Mouse (Mus musculus): ENCODE measurements around the gene Hikeshi. TPM values are rescaled to one million over a fixed set of nuclear protein-coding genes. Genes with fewer than 3 reads are reported as not detected.

The Hikeshi gene
- polyA plus RNA-seq, 1 experiment from 2014 or later, result 133 TPM

DNA sequence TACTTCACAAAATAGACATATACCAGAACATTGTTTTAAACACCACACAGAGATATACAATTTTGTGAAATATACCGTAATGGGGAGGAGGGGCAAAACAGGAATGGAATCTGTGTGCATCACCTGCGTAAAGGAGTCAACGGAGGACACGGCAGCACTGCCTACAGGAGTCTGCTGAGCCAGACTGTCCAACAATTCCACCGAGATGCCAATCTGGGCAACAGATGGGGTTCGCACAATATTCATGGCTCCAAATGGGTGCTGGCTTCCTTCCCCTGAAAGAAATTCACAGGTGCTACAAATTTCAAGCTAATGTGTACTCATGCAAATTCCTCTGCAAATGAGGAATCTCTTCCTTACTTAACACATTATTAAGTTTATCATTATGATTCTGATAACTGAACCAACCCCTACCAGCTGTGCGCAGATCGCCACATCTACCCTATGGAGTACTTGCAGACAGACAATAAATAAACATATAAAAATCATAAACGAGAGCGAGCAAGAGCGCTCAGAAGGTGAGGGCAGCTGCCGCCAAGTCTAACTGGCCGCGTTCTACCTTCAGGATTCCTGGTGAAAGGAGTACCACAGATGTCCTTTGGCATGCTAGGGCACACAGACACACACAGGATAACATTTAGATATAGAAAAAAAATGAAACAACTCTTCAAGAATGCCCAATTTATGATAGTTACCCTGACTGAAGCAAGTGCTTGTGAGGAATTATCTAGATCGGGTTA lies 17.4 kb downstream of the Hikeshi start:
- H3K36me3 ChIP-seq (ENCODE audit: control insufficient read depth, insufficient read depth, low read length), result no peaks in the 10 kb centered on the region
- H3K27ac ChIP-seq (ENCODE audit: low read depth, low read length), result no peak overlapping the region
- 96% methylated on average over 15 of the region's 15 CpGs for WGBS
- H3K9me3 ChIP-seq (ENCODE audit: control insufficient read depth, low read length), result no peaks in the 10 kb centered on the region
- H3K27me3 ChIP-seq (ENCODE audit: control insufficient read depth, insufficient read depth, low read length), result no peaks in the 10 kb centered on the region
- no peak overlapping the region for H3K4me3 ChIP-seq (ENCODE audit: low read depth, low read length)
- DNase-seq (ENCODE audit: low spot score) (no peak), ATAC-seq (ENCODE audit: insufficient read depth, low FRiP score, low TSS enrichment) (no peak)
- no peaks in the 10 kb centered on the region for H3K4me1 ChIP-seq (ENCODE audit: control insufficient read depth, insufficient read depth, low read length)
- H3K9ac ChIP-seq (ENCODE audit: low read length), result no peak overlapping the region
- H3K4me2 ChIP-seq (ENCODE audit: low read depth), result no peak overlapping the region

DNA sequence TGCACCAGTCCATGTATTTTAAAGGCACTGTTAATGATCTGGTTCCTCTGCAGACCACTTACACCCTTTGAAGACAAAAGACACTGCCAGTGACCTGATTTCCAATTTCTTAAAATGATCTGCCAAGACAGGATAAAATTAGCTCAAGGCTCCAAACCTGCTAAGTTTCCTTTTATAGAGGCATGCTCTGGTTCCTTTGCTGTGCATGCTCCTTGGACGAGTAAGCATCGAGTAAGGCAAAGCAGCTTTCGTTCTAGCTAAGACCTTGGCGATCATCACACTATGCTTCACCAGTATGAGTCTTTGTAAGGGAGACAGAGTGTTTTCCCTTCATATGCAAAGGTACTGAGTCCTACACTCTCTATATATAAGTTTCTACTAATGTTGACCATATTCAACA lies 23.2 kb downstream of the Hikeshi start:
- no peak overlapping the region for H3K9ac ChIP-seq (ENCODE audit: low read length)
- no peak overlapping the region for H3K27ac ChIP-seq (ENCODE audit: low read depth, low read length)
- 88% methylated on average over 4 of the region's 4 CpGs for WGBS
- no peak for ATAC-seq (ENCODE audit: insufficient read depth, low FRiP score, low TSS enrichment)
- H3K27me3 ChIP-seq (ENCODE audit: control insufficient read depth, insufficient read depth, low read length), result no peaks in the 10 kb centered on the region
- H3K36me3 ChIP-seq (ENCODE audit: control insufficient read depth, insufficient read depth, low read length), result no peaks in the 10 kb centered on the region
- DNase-seq (ENCODE audit: low spot score), result no peak
- no peak overlapping the region for H3K4me3 ChIP-seq (ENCODE audit: low read depth, low read length)
- no peaks in the 10 kb centered on the region for H3K9me3 ChIP-seq (ENCODE audit: control insufficient read depth, low read length)
- no peaks in the 10 kb centered on the region for H3K4me1 ChIP-seq (ENCODE audit: control insufficient read depth, insufficient read depth, low read length)
- no peak overlapping the region for H3K4me2 ChIP-seq (ENCODE audit: low read depth)

DNA sequence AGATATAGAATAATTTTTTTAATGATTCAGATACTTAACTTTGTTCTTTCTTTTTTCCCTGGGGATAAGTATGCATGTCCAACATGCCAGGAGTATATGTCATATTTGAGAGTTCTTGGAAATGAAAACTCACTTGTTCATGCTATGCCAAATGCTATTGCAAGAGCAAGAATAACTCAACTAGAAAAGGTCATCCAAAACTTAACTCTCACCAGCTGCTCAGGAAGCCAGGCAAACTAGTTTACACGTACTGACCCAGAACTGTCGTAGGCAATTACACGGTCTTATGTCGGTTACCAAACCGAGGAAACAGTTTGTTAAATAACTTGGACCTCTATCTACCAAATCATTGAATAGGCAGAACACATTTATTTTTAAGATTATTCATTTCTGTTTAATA lies 24.3 kb downstream of the Hikeshi start:
- DNase-seq (ENCODE audit: low spot score) (no peak), ATAC-seq (ENCODE audit: insufficient read depth, low FRiP score, low TSS enrichment) (no peak)
- Histone ChIP-seq H3K4me2 (ENCODE audit: low read depth) (no peak overlapping the region), H3K27ac (ENCODE audit: low read depth, low read length) (no peak overlapping the region), H3K36me3 (ENCODE audit: control insufficient read depth, insufficient read depth, low read length) (no peaks in the 10 kb centered on the region), H3K4me1 (ENCODE audit: control insufficient read depth, insufficient read depth, low read length) (no peaks in the 10 kb centered on the region), H3K27me3 (ENCODE audit: control insufficient read depth, insufficient read depth, low read length) (no peaks in the 10 kb centered on the region), H3K9ac (ENCODE audit: low read length) (no peak overlapping the region), H3K4me3 (ENCODE audit: low read depth, low read length) (no peak overlapping the region), H3K9me3 (ENCODE audit: control insufficient read depth, low read length) (no peaks in the 10 kb centered on the region)
- WGBS, result 96% methylated on average over 5 of the region's 5 CpGs

DNA sequence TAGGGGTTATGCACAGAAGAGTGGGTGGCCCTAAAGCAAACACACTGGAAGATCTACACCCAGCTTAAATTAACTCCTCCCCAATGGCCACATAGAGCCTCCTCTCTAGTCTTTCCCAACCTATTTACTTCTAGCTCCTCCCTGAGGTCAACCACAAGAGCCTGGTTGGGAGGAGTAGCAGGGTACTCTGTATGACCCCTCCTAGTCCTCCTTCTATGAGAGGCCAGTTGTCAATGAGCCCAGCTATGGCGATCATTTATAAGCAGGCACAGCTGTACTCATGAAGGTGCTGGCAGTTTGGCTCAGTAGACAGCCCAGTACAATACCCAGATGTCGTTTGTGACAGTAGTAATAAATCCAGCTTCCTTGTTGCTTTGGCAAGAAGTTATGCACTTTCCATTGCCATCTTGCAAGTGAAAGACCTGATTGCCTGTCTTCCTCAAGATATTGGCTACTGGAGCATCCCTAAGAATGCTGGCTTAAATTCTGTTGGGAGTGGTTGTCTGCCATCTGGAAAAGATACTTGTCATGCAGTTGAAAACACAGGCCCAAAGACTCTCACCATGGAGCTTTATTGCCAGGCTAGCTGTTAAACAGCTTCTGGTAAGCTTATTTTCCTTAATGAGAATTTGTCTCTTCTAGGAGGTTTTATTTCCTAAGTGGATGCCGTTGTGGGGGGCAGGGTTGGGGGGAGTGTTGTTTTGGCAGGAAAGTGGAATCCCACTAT lies 27.4 kb downstream of the Hikeshi start:
- Histone ChIP-seq H3K9me3 (ENCODE audit: control insufficient read depth, low read length) (no peaks in the 10 kb centered on the region), H3K27ac (ENCODE audit: low read depth, low read length) (no peak overlapping the region), H3K4me1 (ENCODE audit: control insufficient read depth, insufficient read depth, low read length) (no peaks in the 10 kb centered on the region), H3K9ac (ENCODE audit: low read length) (no peak overlapping the region), H3K4me3 (ENCODE audit: low read depth, low read length) (no peak overlapping the region), H3K36me3 (ENCODE audit: control insufficient read depth, insufficient read depth, low read length) (no peaks in the 10 kb centered on the region), H3K27me3 (ENCODE audit: control insufficient read depth, insufficient read depth, low read length) (no peaks in the 10 kb centered on the region), H3K4me2 (ENCODE audit: low read depth) (no peak overlapping the region)
- DNase-seq (ENCODE audit: low spot score), result no peak
- no peak for ATAC-seq (ENCODE audit: insufficient read depth, low FRiP score, low TSS enrichment)
- WGBS, result 66% methylated on average over 3 of the region's 3 CpGs

DNA sequence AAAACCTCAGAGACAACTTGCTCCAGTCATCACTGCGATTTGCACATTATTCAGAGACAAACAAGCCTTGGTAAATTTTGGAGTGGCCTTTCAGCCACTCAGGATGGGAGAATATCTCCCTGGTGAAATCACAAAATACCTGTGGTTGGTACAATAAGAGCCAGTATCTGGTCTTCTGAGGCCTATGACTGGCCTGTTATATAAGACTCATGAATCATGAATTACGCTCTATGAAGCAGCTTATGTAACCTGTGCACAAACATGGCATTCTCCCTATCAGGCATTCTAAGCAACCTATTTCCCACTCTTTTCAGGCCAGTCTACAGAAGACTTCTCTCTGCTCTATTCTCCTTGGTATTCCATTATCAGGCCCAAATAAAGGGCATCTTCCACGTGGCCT lies 28.6 kb downstream of the Hikeshi start:
- ATAC-seq (ENCODE audit: insufficient read depth, low FRiP score, low TSS enrichment) (no peak), DNase-seq (ENCODE audit: low spot score) (no peak)
- 90% methylated on average over 3 of the region's 3 CpGs for WGBS
- Histone ChIP-seq H3K4me2 (ENCODE audit: low read depth) (no peak overlapping the region), H3K4me3 (ENCODE audit: low read depth, low read length) (no peak overlapping the region), H3K27ac (ENCODE audit: low read depth, low read length) (no peak overlapping the region), H3K9ac (ENCODE audit: low read length) (no peak overlapping the region), H3K9me3 (ENCODE audit: control insufficient read depth, low read length) (no peaks in the 10 kb centered on the region), H3K36me3 (ENCODE audit: control insufficient read depth, insufficient read depth, low read length) (no peaks in the 10 kb centered on the region), H3K4me1 (ENCODE audit: control insufficient read depth, insufficient read depth, low read length) (no peaks in the 10 kb centered on the region), H3K27me3 (ENCODE audit: control insufficient read depth, insufficient read depth, low read length) (no peaks in the 10 kb centered on the region)

DNA sequence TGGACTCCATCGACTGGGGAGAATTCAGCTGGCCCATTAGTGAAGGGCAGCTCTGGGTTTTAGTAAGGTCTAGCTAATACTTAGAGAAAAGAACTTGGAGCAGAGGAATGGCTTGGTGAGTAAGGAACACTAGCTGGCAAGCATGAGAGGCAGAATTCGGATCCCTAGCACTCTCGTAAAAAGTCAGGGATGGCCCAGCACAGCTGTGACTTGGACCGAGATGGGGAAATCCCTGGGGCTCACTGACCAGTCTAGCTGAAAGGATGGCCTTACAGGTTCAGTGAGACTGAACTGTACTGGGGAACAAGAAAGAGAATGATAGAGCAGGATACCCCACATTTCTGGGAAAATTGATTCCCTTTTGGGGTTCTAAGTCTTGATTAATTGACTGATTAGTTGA lies 31.3 kb downstream of the Hikeshi start:
- no peaks in the 10 kb centered on the region for H3K36me3 ChIP-seq (ENCODE audit: control insufficient read depth, insufficient read depth, low read length)
- H3K4me3 ChIP-seq (ENCODE audit: low read depth, low read length), result no peak overlapping the region
- no peaks in the 10 kb centered on the region for H3K9me3 ChIP-seq (ENCODE audit: control insufficient read depth, low read length)
- no peak overlapping the region for H3K9ac ChIP-seq (ENCODE audit: low read length)
- no peaks in the 10 kb centered on the region for H3K4me1 ChIP-seq (ENCODE audit: control insufficient read depth, insufficient read depth, low read length)
- no peak for ATAC-seq (ENCODE audit: insufficient read depth, low FRiP score, low TSS enrichment)
- DNase-seq (ENCODE audit: low spot score), result no peak
- H3K4me2 ChIP-seq (ENCODE audit: low read depth), result no peak overlapping the region
- H3K27me3 ChIP-seq (ENCODE audit: control insufficient read depth, insufficient read depth, low read length), result no peaks in the 10 kb centered on the region
- no peak overlapping the region for H3K27ac ChIP-seq (ENCODE audit: low read depth, low read length)
- 73% methylated on average over 4 of the region's 4 CpGs for WGBS

DNA sequence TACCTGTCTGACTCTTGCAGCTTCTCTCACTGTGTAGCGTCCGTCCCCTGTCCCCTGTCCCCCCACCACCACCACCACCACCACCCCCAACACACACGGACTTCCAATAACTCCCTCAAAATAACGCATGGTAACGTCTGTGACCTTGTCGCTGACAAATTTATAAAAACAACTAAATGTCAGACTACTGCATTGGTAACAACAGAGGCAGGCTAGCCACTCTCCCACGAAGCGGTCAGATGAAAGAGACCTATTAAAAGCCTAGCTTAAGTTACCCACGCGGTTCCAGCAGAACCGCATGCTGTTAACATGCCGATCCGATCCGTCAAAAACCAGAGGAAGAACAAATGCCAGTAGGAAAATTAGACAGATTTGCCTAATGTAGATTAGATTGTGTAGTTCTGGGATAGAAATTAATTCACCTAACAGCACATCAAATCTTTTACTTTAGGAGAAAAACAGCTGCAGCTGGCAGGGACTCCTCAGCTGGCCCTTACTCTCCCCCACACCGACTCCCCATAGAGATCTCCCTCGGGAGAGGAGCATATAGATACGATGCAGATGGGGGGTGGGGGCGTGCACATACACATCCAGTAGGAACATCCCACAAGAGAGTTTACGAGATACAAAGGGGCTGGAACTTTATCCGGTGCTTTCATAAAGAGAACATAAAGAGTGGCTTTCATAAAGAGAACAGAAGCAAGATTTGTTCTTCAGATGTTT lies 31.9 kb downstream of the Hikeshi start:
- no peak overlapping the region for H3K4me2 ChIP-seq (ENCODE audit: low read depth)
- H3K36me3 ChIP-seq (ENCODE audit: control insufficient read depth, insufficient read depth, low read length), result no peaks in the 10 kb centered on the region
- no peak overlapping the region for H3K9ac ChIP-seq (ENCODE audit: low read length)
- H3K9me3 ChIP-seq (ENCODE audit: control insufficient read depth, low read length), result no peaks in the 10 kb centered on the region
- no peak overlapping the region for H3K27ac ChIP-seq (ENCODE audit: low read depth, low read length)
- no peak overlapping the region for H3K4me3 ChIP-seq (ENCODE audit: low read depth, low read length)
- DNase-seq (ENCODE audit: low spot score), result no peak
- WGBS, result 75% methylated on average over 20 of the region's 20 CpGs
- H3K4me1 ChIP-seq (ENCODE audit: control insufficient read depth, insufficient read depth, low read length), result no peaks in the 10 kb centered on the region
- H3K27me3 ChIP-seq (ENCODE audit: control insufficient read depth, insufficient read depth, low read length), result no peaks in the 10 kb centered on the region
- no peak for ATAC-seq (ENCODE audit: insufficient read depth, low FRiP score, low TSS enrichment)

DNA sequence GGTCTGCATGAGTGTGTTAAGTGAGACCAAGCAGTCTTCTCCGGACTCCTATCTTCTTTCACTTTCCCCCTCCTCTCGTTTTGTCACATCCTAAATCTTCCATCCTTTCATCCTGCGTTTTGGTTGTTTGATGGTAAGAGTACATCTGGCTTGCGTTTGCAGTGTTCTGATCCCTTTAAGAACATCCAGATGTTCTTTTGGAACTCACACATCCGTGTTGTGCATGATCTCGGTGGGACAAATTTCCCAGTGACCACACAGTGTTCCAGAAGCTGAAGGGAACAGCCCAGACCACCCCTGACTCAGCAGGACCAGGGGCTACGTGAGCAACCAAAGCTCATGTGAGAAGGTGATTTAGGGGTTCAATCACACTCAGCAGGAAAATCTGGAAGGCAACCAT lies 32.6 kb downstream of the Hikeshi start:
- ATAC-seq (ENCODE audit: insufficient read depth, low FRiP score, low TSS enrichment) (no peak), DNase-seq (ENCODE audit: low spot score) (no peak)
- Histone ChIP-seq H3K27ac (ENCODE audit: low read depth, low read length) (no peak overlapping the region), H3K4me2 (ENCODE audit: low read depth) (no peak overlapping the region), H3K9me3 (ENCODE audit: control insufficient read depth, low read length) (no peaks in the 10 kb centered on the region), H3K4me1 (ENCODE audit: control insufficient read depth, insufficient read depth, low read length) (no peaks in the 10 kb centered on the region), H3K4me3 (ENCODE audit: low read depth, low read length) (no peak overlapping the region), H3K36me3 (ENCODE audit: control insufficient read depth, insufficient read depth, low read length) (no peaks in the 10 kb centered on the region), H3K9ac (ENCODE audit: low read length) (no peak overlapping the region), H3K27me3 (ENCODE audit: control insufficient read depth, insufficient read depth, low read length) (no peaks in the 10 kb centered on the region)
- WGBS, result 64% methylated on average over 7 of the region's 7 CpGs
